In the genomic region with DNA sequence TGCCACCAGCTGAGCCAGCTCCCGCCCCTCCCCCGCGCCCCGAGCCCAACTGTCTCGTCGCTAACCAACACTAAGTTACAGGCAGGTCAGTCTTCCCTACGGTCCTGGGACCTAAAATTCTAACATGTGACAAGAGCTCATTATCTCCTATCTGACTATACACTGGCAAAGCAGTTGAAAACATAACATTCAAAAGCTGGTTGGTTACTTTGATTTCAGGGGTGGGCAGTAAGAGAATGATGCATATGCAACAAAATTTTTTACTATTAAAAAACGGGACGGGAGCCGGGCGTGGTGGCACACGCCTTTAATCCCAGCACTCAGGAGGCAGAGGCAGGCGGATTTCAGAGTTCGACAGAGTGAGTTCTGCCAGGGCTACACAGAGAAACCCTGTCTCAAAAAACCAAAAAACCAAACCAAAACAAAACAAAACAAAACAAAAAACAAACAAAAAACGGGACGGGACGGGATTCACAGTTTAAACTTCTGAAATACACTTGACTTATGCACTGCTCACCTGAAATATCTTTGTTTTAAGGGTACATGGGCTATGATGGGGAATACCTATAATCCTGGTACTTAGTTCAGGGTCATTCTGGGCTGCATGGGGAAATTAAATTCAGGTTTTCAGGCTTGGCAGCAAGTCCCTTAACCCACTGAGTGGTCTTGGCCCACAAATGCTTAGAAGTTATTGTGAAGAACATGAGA, we compare ENCODE assay signal across 8 mouse cellular contexts. TPM values are rescaled to one million over a fixed set of nuclear protein-coding genes. Genes with fewer than 3 reads are reported as not detected.
DNase-seq lines count a peak whose midpoint lies in the region; ATAC-seq and TF ChIP-seq lines count a peak whose summit lies in the region.

No protein-coding gene starts in this region.

- TF ChIP-seq POLR2A in liver, adult 2 months (IDR thresholded peaks at IDR 0.05; ENCODE audit: extremely low read depth, insufficient read depth, low read length): no peak

- H3K4me1 ChIP-seq in liver, adult 2 months (ENCODE audit: control insufficient read depth, insufficient read depth, low read length): no peaks in the 10 kb centered on the region; the same call in 1 of the 2 replicates
- peaks cover 16% of the 10 kb centered on the region for H3K4me1 ChIP-seq in forebrain, embryonic 13.5 days
- H3K4me1 ChIP-seq in kidney, postnatal 0 days (replicated peaks; ENCODE audit: insufficient read depth, low read length): 0 out of 2 replicates have a peak, but pooled peaks cover 7% of the 10 kb centered on the region
- peaks cover 16% of the 10 kb centered on the region for H3K4me1 ChIP-seq in neural tube, embryonic 12.5 days

- H3K9ac ChIP-seq in liver, adult 2 months (ENCODE audit: low read depth, low read length): peak overlapping the region; percentile 59
- H3K9ac ChIP-seq in forebrain, embryonic 13.5 days: peak overlapping the region; percentile 43; the same call in 1 of the 2 replicates
- peak overlapping the region; percentile 54 for H3K9ac ChIP-seq in kidney, postnatal 0 days (ENCODE audit: low read depth, low read length)
- 0 out of 2 replicates have a peak overlapping the region, but pooled peaks have one; percentile 17 for H3K9ac ChIP-seq in neural tube, embryonic 12.5 days

- H3K9me3 ChIP-seq in forebrain, embryonic 13.5 days (replicated peaks): no peaks in the 10 kb centered on the region
- no peaks in the 10 kb centered on the region for H3K9me3 ChIP-seq in kidney, postnatal 0 days (replicated peaks; ENCODE audit: low read length)
- H3K9me3 ChIP-seq in neural tube, embryonic 12.5 days: no peaks in the 10 kb centered on the region

- H3K27ac ChIP-seq in liver, adult 2 months (replicated peaks; ENCODE audit: insufficient read depth, low read depth, low read length): no peak overlapping the region
- no peak overlapping the region for H3K27ac ChIP-seq in forebrain, embryonic 13.5 days
- H3K27ac ChIP-seq in kidney, postnatal 0 days: peak overlapping the region; percentile 54
- no peak overlapping the region for H3K27ac ChIP-seq in neural tube, embryonic 12.5 days

- no peak for TF ChIP-seq CTCF in liver, adult 2 months (IDR thresholded peaks at IDR 0.05; ENCODE audit: low read depth, low read length)
- TF ChIP-seq CTCF in kidney, postnatal 0 days (IDR thresholded peaks at IDR 0.05; ENCODE audit: low read depth): no peak

- DNase-seq in liver, adult 2 months (ENCODE audit: extremely low read depth, low read depth, low spot score): no peak
- DNase-seq in liver: no peak
- no peak for DNase-seq in kidney, postnatal 0 days (ENCODE audit: low spot score)
- no peak for DNase-seq in left cerebral cortex, adult 11 months (ENCODE audit: low spot score)
- no peak for DNase-seq in lung, postnatal 10 days

- ATAC-seq in forebrain, embryonic 13.5 days: no peak
- no peak for ATAC-seq in kidney, postnatal 0 days (replicated peaks; ENCODE audit: low FRiP score, low read depth)
- ATAC-seq in neural tube, embryonic 12.5 days (ENCODE audit: low FRiP score, low read depth): no peak
- ATAC-seq in monocyte, adult 5-6 weeks (replicated peaks; ENCODE audit: insufficient number of reproducible peaks, low FRiP score, low TSS enrichment, poor library complexity, severe bottlenecking): no peak

- 29% methylated on average over 17 of the region's 17 CpGs for WGBS in liver, adult 2 months
- 42% methylated on average over 17 of the region's 17 CpGs for WGBS in forebrain, embryonic 13.5 days
- WGBS in kidney, postnatal 0 days: 35% methylated on average over 17 of the region's 17 CpGs
- 41% methylated on average over 17 of the region's 17 CpGs for WGBS in neural tube, embryonic 12.5 days

- H3K36me3 ChIP-seq in liver, adult 2 months (ENCODE audit: control insufficient read depth, insufficient read depth, low read length): no peaks in the 10 kb centered on the region
- H3K36me3 ChIP-seq in forebrain, embryonic 13.5 days (ENCODE audit: poor library complexity, severe bottlenecking): no peaks in the 10 kb centered on the region
- no peaks in the 10 kb centered on the region for H3K36me3 ChIP-seq in kidney, postnatal 0 days (ENCODE audit: insufficient read depth, low read length)
- no peaks in the 10 kb centered on the region for H3K36me3 ChIP-seq in neural tube, embryonic 12.5 days

- peak overlapping the region; percentile 51 for H3K4me2 ChIP-seq in forebrain, embryonic 13.5 days
- H3K4me2 ChIP-seq in kidney, postnatal 0 days (ENCODE audit: low read length): peak overlapping the region; percentile 79
- H3K4me2 ChIP-seq in neural tube, embryonic 12.5 days (replicated peaks): peak overlapping the region; percentile 58

- H3K4me3 ChIP-seq in liver, adult 2 months (ENCODE audit: insufficient read depth, low read depth, low read length): peak overlapping the region; percentile 67
- H3K4me3 ChIP-seq in forebrain, embryonic 13.5 days: peak overlapping the region; percentile 13
- H3K4me3 ChIP-seq in kidney, postnatal 0 days (replicated peaks; ENCODE audit: low read depth, low read length): peak overlapping the region; percentile 40
- H3K4me3 ChIP-seq in neural tube, embryonic 12.5 days: peak overlapping the region; percentile 30

- H3K27me3 ChIP-seq in liver, adult 2 months (ENCODE audit: control insufficient read depth, insufficient read depth, low read length): no peaks in the 10 kb centered on the region
- peaks cover 21% of the 10 kb centered on the region for H3K27me3 ChIP-seq in forebrain, embryonic 13.5 days
- H3K27me3 ChIP-seq in kidney, postnatal 0 days (ENCODE audit: insufficient read depth, low read length): no peaks in the 10 kb centered on the region
- 0 out of 2 replicates have a peak, but pooled peaks cover 10% of the 10 kb centered on the region for H3K27me3 ChIP-seq in neural tube, embryonic 12.5 days (replicated peaks)

- H3K79me2 ChIP-seq in liver, adult 2 months (ENCODE audit: control insufficient read depth, insufficient read depth, low read length): peaks cover 6% of the 10 kb centered on the region

RNA-seq across cellular contexts. Expression of a gene that starts 4.1 kb away (rescaled TPM):
- 325 and 412 TPM in 2 replicates for total RNA-seq in liver, adult 2 months (2014; rRNA removed)
- 64.4 and 75.9 TPM in 2 replicates for polyA plus RNA-seq in liver, adult 2 months (2012; rRNA removed)
- polyA plus RNA-seq in forebrain, embryonic 13.5 days (2015; fragmentation: Nextera tagmentation; extraction: Ambion mirVana): 229 and 252 TPM in 2 replicates
- 189 and 193 TPM in 2 replicates for polyA plus RNA-seq in kidney, postnatal 0 days (2015; fragmentation: Nextera tagmentation; extraction: Ambion mirVana)
- polyA plus RNA-seq in neural tube, embryonic 12.5 days (2016; fragmentation: Nextera tagmentation; extraction: Ambion mirVana): 223 and 248 TPM in 2 replicates
- 1,626 to 2,036 TPM (median 1,817 TPM) in 3 replicates for total RNA-seq in monocyte, adult 5-6 weeks (2017)

RNA-seq across cellular contexts. Expression of a gene that starts 24.3 kb away (rescaled TPM):
- total RNA-seq in liver, adult 2 months (2014; rRNA removed): 5.2 and 5.3 TPM in 2 replicates
- polyA plus RNA-seq in liver, adult 2 months (2012; rRNA removed): 0.32 TPM in 1 of 2 replicates, not detected in the other
- polyA plus RNA-seq in forebrain, embryonic 13.5 days (2015; fragmentation: Nextera tagmentation; extraction: Ambion mirVana): 150 and 164 TPM in 2 replicates
- 77.3 and 80.6 TPM in 2 replicates for polyA plus RNA-seq in kidney, postnatal 0 days (2015; fragmentation: Nextera tagmentation; extraction: Ambion mirVana)
- 106 and 112 TPM in 2 replicates for polyA plus RNA-seq in neural tube, embryonic 12.5 days (2016; fragmentation: Nextera tagmentation; extraction: Ambion mirVana)
- 6.0 to 13.5 TPM (median 12.6 TPM) in 3 replicates for total RNA-seq in monocyte, adult 5-6 weeks (2017)

RNA-seq across cellular contexts. Expression of a gene that starts 43.1 kb away (rescaled TPM):
- total RNA-seq in liver, adult 2 months (2014; rRNA removed): 0.87 and 1.2 TPM in 2 replicates
- polyA plus RNA-seq in liver, adult 2 months (2012; rRNA removed): 0.09 TPM in 1 of 2 replicates, not detected in the other
- polyA plus RNA-seq in forebrain, embryonic 13.5 days (2015; fragmentation: Nextera tagmentation; extraction: Ambion mirVana): not detected in 2 replicates
- polyA plus RNA-seq in kidney, postnatal 0 days (2015; fragmentation: Nextera tagmentation; extraction: Ambion mirVana): 0.17 and 0.89 TPM in 2 replicates
- not detected in 2 replicates for polyA plus RNA-seq in neural tube, embryonic 12.5 days (2016; fragmentation: Nextera tagmentation; extraction: Ambion mirVana)
- total RNA-seq in monocyte, adult 5-6 weeks (2017): not detected in 3 replicates

RNA-seq across cellular contexts. Expression of a gene that starts 45.5 kb away (rescaled TPM):
- 1,906 and 2,075 TPM in 2 replicates for total RNA-seq in liver, adult 2 months (2014; rRNA removed)
- 642 and 701 TPM in 2 replicates for polyA plus RNA-seq in liver, adult 2 months (2012; rRNA removed)
- 0.69 TPM in 1 of 2 replicates, not detected in the other for polyA plus RNA-seq in forebrain, embryonic 13.5 days (2015; fragmentation: Nextera tagmentation; extraction: Ambion mirVana)
- 2.3 and 2.7 TPM in 2 replicates for polyA plus RNA-seq in kidney, postnatal 0 days (2015; fragmentation: Nextera tagmentation; extraction: Ambion mirVana)
- polyA plus RNA-seq in neural tube, embryonic 12.5 days (2016; fragmentation: Nextera tagmentation; extraction: Ambion mirVana): 0.20 TPM in 1 of 2 replicates, not detected in the other
- not detected in 3 replicates for total RNA-seq in monocyte, adult 5-6 weeks (2017)

Comparison
In these comparisons a context has a peak if more than half of its experiments do, and no peak if none do; other contexts are left out.
1. H3K4me3 ChIP-seq: peak in every context shown above with its lines; median percentile 67 in liver, adult 2 months; 40 in kidney, postnatal 0 days; 30 in neural tube, embryonic 12.5 days; 13 in forebrain, embryonic 13.5 days.
2. RNA of a gene that starts 24.3 kb away (polyA plus RNA-seq): 150 to 164 TPM in forebrain, embryonic 13.5 days, 106 to 112 TPM in neural tube, embryonic 12.5 days and 77.3 to 80.6 TPM in kidney, postnatal 0 days; 0.32 TPM in liver, adult 2 months; every median in the first group is over 10 times any median in the second.
3. Peak in every context shown above with its lines, with median percentiles within 50 percentile points of each other: H3K9ac ChIP-seq and H3K4me2 ChIP-seq.